Mouse (Mus musculus) liver, postnatal 0 days (tissue): Measurements from ENCODE around the gene Nav2.

Source experiments
- CTCF ChIP-seq: sonication (generic); IDR thresholded peaks from 2 replicates; pipeline ENCODE4 v1.5.1; 2016; ENCODE audit warnings: antibody characterized with exemption, low read depth
- EP300 ChIP-seq: IDR thresholded peaks from 2 replicates; pipeline ENCODE4 v1.6.1; 2016; ENCODE audit warnings: antibody characterized with exemption, low read depth, mild to moderate bottlenecking

DNA sequence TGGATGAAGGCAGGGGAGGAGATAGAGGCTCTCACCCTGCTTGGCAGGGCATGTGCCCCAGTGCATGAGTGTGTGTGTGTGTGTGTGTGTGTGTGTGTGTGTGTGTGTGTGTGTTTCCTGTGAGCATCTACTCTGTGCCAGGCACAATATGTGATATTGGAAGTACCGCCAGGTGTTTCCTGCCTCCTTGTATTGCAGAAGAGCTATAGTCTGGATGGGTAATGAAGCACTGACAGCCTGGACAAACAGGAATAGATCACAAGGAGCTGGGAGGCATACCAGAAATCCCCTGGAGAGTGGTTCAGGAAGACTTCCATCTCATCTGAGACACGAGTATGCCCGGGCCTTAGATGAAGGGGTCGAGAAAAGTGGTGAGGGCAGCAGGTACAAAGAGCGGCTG is 109.3 kb downstream of the Nav2 start:
- TF ChIP-seq CTCF (no peak), EP300 (no peak)
